Mouse (Mus musculus): ENCODE results near the gene Thap2.

DNA sequence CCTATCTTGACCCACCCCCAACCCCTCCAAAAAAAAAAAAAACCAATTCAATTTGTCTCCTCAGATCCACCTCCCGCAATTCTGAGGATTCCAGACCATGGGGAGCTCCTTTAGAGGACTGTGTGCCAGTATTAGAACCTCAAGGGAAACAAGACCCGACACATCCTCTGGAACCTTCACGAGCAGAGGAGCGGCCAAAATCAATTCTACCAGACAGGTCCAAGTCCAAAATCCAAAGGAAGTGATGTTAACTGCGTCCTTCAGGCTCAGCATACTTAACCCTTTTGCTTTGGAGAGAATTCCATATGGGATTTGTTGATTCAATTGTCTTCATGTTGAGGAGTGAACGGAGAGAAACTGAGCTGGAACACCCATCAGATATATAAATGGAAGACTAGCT lies 29.2 kb downstream of the Thap2 start:
- TF ChIP-seq CTCF (IDR thresholded peaks at IDR 0.05) (no peak), EP300 (IDR thresholded peaks at IDR 0.05) (no peak)

Measured in lung, postnatal 0 days (tissue).